ENCODE assay signal across 18 mouse cellular contexts in the genomic region with DNA sequence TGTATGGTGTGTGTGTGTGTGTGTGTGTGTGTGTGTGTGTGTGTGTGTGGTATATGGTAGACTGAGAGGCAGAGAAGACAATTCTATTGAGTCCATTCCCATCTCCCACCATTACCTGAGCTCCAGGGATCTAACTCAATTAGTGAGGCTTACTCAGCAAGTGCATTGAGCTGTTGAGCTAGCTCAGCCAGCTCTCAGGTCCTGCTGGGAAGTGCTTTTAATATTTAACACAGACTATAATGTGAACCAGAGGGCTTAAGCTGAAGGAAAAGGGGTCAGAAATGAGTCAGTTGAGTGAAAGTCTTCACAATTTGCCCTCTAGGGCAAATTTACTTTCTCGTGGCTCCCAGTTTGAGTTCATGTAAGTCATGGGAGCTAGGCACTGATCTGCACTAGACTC.
"Had no signal": no experiment of that assay in that cellular context is flagged by ENCODE, and none has a peak within 500 bp of the region (broad histone marks: within the 10 kb centered on the region; RNA-seq: fewer than 3 reads in every experiment).

No protein-coding gene starts in this region.

- ATAC-seq: midbrain, embryonic 16.5 days had no signal

- DNase-seq: lung, adult 18-20 months; lung, embryonic 14.5 days; lung, postnatal 10 days; lung, postnatal 4 days; midbrain, embryonic 14.5 days; right cerebral cortex, adult 18-20 months; right cerebral cortex, postnatal 25 days; right cerebral cortex, postnatal 4 days; spleen, adult 18-20 months; thymus, adult 18-20 months; thymus, postnatal 14 days; thymus, postnatal 36 days had no signal

- H3K4me1 ChIP-seq: midbrain, embryonic 10.5 days; midbrain, embryonic 12.5 days; neural tube, embryonic 13.5 days had no signal

- H3K4me3 ChIP-seq: midbrain, embryonic 10.5 days; midbrain, embryonic 12.5 days; myocyte; neural tube, embryonic 13.5 days; neural tube, embryonic 15.5 days had no signal

- H3K9ac ChIP-seq: lung, embryonic 14.5 days; midbrain, embryonic 12.5 days; neural tube, embryonic 13.5 days; neural tube, embryonic 15.5 days had no signal

- H3K27me3 ChIP-seq: midbrain, embryonic 12.5 days; neural tube, embryonic 13.5 days; neural tube, embryonic 15.5 days had no signal

- H3K27ac ChIP-seq: midbrain, embryonic 10.5 days; midbrain, embryonic 12.5 days; neural tube, embryonic 13.5 days; neural tube, embryonic 15.5 days had no signal

- H3K36me3 ChIP-seq: midbrain, embryonic 10.5 days; midbrain, embryonic 12.5 days; neural tube, embryonic 13.5 days; neural tube, embryonic 15.5 days had no signal

- H3K4me2 ChIP-seq: lung, embryonic 14.5 days; midbrain, embryonic 12.5 days; neural tube, embryonic 13.5 days; neural tube, embryonic 15.5 days had no signal

- H3K9me3 ChIP-seq: midbrain, embryonic 12.5 days; neural tube, embryonic 15.5 days had no signal
